Mouse (Mus musculus) embryonic facial prominence, embryonic 10.5 days (tissue): ENCODE measurements around the gene Lrrc8c. TPM values are rescaled to one million over a fixed set of nuclear protein-coding genes. Genes with fewer than 3 reads are reported as not detected.

Experiments
- DNase-seq: peaks from one replicate; pipeline ENCODE4 v3.0.0-alpha.2; 2017; ENCODE audit warnings: low spot score
- H3K27ac ChIP-seq: fragments of 300-500 bp; sonication (generic); replicated peaks from 2 replicates; pipeline ENCODE4 v1.5.1; 2016; ENCODE audit warnings: mild to moderate bottlenecking
- H3K27me3 ChIP-seq: fragments of 300-500 bp; sonication (generic); replicated peaks from 2 replicates; pipeline ENCODE4 v1.6.1; 2016; ENCODE audit warnings: low read depth, mild to moderate bottlenecking; ENCODE audit not compliant: poor library complexity, severe bottlenecking
- H3K36me3 ChIP-seq: fragments of 300-500 bp; sonication (generic); replicated peaks from 2 replicates; pipeline ENCODE4 v1.6.1; 2016; ENCODE audit warnings: mild to moderate bottlenecking, moderate library complexity
- H3K4me1 ChIP-seq: fragments of 300-500 bp; sonication (generic); 2 replicates; pipeline ENCODE4 v1.6.1; 2016
- H3K4me3 ChIP-seq: fragments of 300-500 bp; sonication (generic); 2 replicates; pipeline ENCODE4 v1.5.1; 2016; ENCODE audit warnings: mild to moderate bottlenecking, moderate library complexity
- H3K9me3 ChIP-seq: fragments of 300-500 bp; sonication (generic); 2 replicates; pipeline ENCODE4 v1.6.1; 2016; ENCODE audit warnings: mild to moderate bottlenecking
- WGBS: fragments of 180-500 bp; shearing (Covaris S2); methylation state at CpG from one replicate; pipeline ENCODE4 v1.1.7; 2016; 5-methylcytosine and 5-hydroxymethylcytosine counted together
- polyA plus RNA-seq: library from polyadenylated mRNA; unstranded; fragments of >200 nt; fragmentation: Nextera tagmentation; extraction: Ambion mirVana; gene quantifications from 2 replicates; pipeline ENCODE4 v1.2.1, GENCODE M21; 2016

Lrrc8c gene
- polyA plus RNA-seq: 10.8 and 12.6 TPM in 2 replicates

GRCm38 (mm10) chr5:105519096-105519975, at the start of gene Lrrc8c:
Gene Lrrc8c, plus strand, starts transcription at chr5:105519388.
- no peaks in the 10 kb centered on the region for H3K9me3 ChIP-seq
- peaks cover 51% of the 10 kb centered on the region for H3K4me1 ChIP-seq
- H3K27ac ChIP-seq: peak within 1 kb of the TSS; percentile 89
- WGBS: under 1% methylated on average over 93 of the region's 93 CpGs
- peaks cover 31% of the 10 kb centered on the region for H3K27me3 ChIP-seq
- no peaks in the 10 kb centered on the region; the same call in 1 of the 2 replicates for H3K36me3 ChIP-seq
- peak; percentile 87 for DNase-seq
- H3K4me3 ChIP-seq: peak within 1 kb of the TSS; percentile 84

- Histone ChIP-seq H3K36me3 (0 out of 2 replicates have a peak, but pooled peaks cover 2% of the 10 kb centered on the region), H3K27ac (no peak overlapping the region), H3K4me3 (no peak overlapping the region), H3K27me3 (no peaks in the 10 kb centered on the region), H3K4me1 (peaks cover 18% of the 10 kb centered on the region), H3K9me3 (no peaks in the 10 kb centered on the region)
- WGBS: 71% methylated on average over 5 of the region's 5 CpGs
- no peak for DNase-seq
These were observed 46.0 kb upstream of the Lrrc8c start for GRCm38 (mm10) chr5:105472983-105473705.

- Histone ChIP-seq H3K27ac (no peak overlapping the region), H3K36me3 (peaks cover 33% of the 10 kb centered on the region), H3K4me1 (peaks cover 8% of the 10 kb centered on the region; the same call in 1 of the 2 replicates), H3K9me3 (no peaks in the 10 kb centered on the region; the same call in 1 of the 2 replicates), H3K27me3 (no peaks in the 10 kb centered on the region), H3K4me3 (no peak overlapping the region)
- no peak for DNase-seq
- 84% methylated on average over 9 of the region's 9 CpGs for WGBS
These were observed 41.7 kb upstream of the Lrrc8c start for GRCm38 (mm10) chr5:105477527-105477926.

GRCm38 (mm10) chr5:105479673-105480072, 39.5 kb upstream of the Lrrc8c start:
- H3K4me1 ChIP-seq: no peaks in the 10 kb centered on the region
- no peaks in the 10 kb centered on the region; the same call in 1 of the 2 replicates for H3K9me3 ChIP-seq
- no peaks in the 10 kb centered on the region for H3K27me3 ChIP-seq
- no peak overlapping the region for H3K4me3 ChIP-seq
- WGBS: 93% methylated on average over 13 of the region's 13 CpGs
- H3K27ac ChIP-seq: no peak overlapping the region
- H3K36me3 ChIP-seq: peaks cover 34% of the 10 kb centered on the region
- DNase-seq: no peak

- no peaks in the 10 kb centered on the region; the same call in 1 of the 2 replicates for H3K9me3 ChIP-seq
- 95% methylated on average over 17 of the region's 17 CpGs for WGBS
- no peaks in the 10 kb centered on the region for H3K27me3 ChIP-seq
- peaks cover 35% of the 10 kb centered on the region for H3K36me3 ChIP-seq
- no peak for DNase-seq
- H3K4me3 ChIP-seq: no peak overlapping the region
- H3K4me1 ChIP-seq: no peaks in the 10 kb centered on the region
- H3K27ac ChIP-seq: no peak overlapping the region
These were observed 38.6 kb upstream of the Lrrc8c start for GRCm38 (mm10) chr5:105480561-105480960.

- no peak for DNase-seq
- no peaks in the 10 kb centered on the region for H3K4me1 ChIP-seq
- WGBS: 86% methylated on average over 2 of the region's 2 CpGs
- H3K27ac ChIP-seq: no peak overlapping the region
- no peaks in the 10 kb centered on the region for H3K27me3 ChIP-seq
- peaks cover 36% of the 10 kb centered on the region for H3K36me3 ChIP-seq
- no peak overlapping the region for H3K4me3 ChIP-seq
- H3K9me3 ChIP-seq: no peaks in the 10 kb centered on the region; the same call in 1 of the 2 replicates
These were observed 35.6 kb upstream of the Lrrc8c start for GRCm38 (mm10) chr5:105483632-105484031.

- Histone ChIP-seq H3K9me3 (no peaks in the 10 kb centered on the region; the same call in 1 of the 2 replicates), H3K4me3 (no peak overlapping the region), H3K4me1 (no peaks in the 10 kb centered on the region), H3K27me3 (no peaks in the 10 kb centered on the region), H3K36me3 (peaks cover 36% of the 10 kb centered on the region), H3K27ac (no peak overlapping the region)
- WGBS: 90% methylated on average over 6 of the region's 6 CpGs
- DNase-seq: no peak
These were observed 34.9 kb upstream of the Lrrc8c start for GRCm38 (mm10) chr5:105484247-105484646.

GRCm38 (mm10) chr5:105484891-105485290, 34.3 kb upstream of the Lrrc8c start:
- no peaks in the 10 kb centered on the region for H3K27me3 ChIP-seq
- H3K27ac ChIP-seq: no peak overlapping the region
- no peaks in the 10 kb centered on the region; the same call in 1 of the 2 replicates for H3K9me3 ChIP-seq
- H3K4me3 ChIP-seq: no peak overlapping the region
- H3K36me3 ChIP-seq: peaks cover 31% of the 10 kb centered on the region
- no peak for DNase-seq
- H3K4me1 ChIP-seq: no peaks in the 10 kb centered on the region
- 96% methylated on average over 14 of the region's 14 CpGs for WGBS

GRCm38 (mm10) chr5:105490211-105490610, 29.0 kb upstream of the Lrrc8c start:
- peaks cover 21% of the 10 kb centered on the region for H3K4me1 ChIP-seq
- peaks cover 5% of the 10 kb centered on the region; the same call in 1 of the 2 replicates for H3K36me3 ChIP-seq
- H3K27ac ChIP-seq: no peak overlapping the region
- H3K27me3 ChIP-seq: peaks cover 33% of the 10 kb centered on the region
- H3K4me3 ChIP-seq: no peak overlapping the region
- H3K9me3 ChIP-seq: no peaks in the 10 kb centered on the region
- DNase-seq: no peak
- 92% methylated on average over 5 of the region's 5 CpGs for WGBS

- WGBS: 69% methylated on average over 4 of the region's 4 CpGs
- H3K9me3 ChIP-seq: no peaks in the 10 kb centered on the region
- no peak overlapping the region for H3K4me3 ChIP-seq
- H3K27me3 ChIP-seq: peaks cover 33% of the 10 kb centered on the region
- peaks cover 33% of the 10 kb centered on the region for H3K4me1 ChIP-seq
- no peak overlapping the region for H3K27ac ChIP-seq
- DNase-seq: peak; percentile 38
- H3K36me3 ChIP-seq: no peaks in the 10 kb centered on the region; the same call in 1 of the 2 replicates
These were observed 27.8 kb upstream of the Lrrc8c start for GRCm38 (mm10) chr5:105491389-105491788.

- Histone ChIP-seq H3K4me1 (peaks cover 41% of the 10 kb centered on the region), H3K9me3 (no peaks in the 10 kb centered on the region), H3K36me3 (no peaks in the 10 kb centered on the region; the same call in 1 of the 2 replicates), H3K4me3 (no peak overlapping the region), H3K27me3 (peaks cover 40% of the 10 kb centered on the region), H3K27ac (no peak overlapping the region)
- DNase-seq: no peak
- 36% methylated on average over 10 of the region's 10 CpGs for WGBS
These were observed 26.6 kb upstream of the Lrrc8c start for GRCm38 (mm10) chr5:105492367-105493246.

- H3K9me3 ChIP-seq: no peaks in the 10 kb centered on the region
- no peak for DNase-seq
- H3K27ac ChIP-seq: no peak overlapping the region
- no peak overlapping the region for H3K4me3 ChIP-seq
- H3K36me3 ChIP-seq: no peaks in the 10 kb centered on the region
- WGBS: 84% methylated on average over 7 of the region's 7 CpGs
- peaks cover 47% of the 10 kb centered on the region for H3K4me1 ChIP-seq
- peaks cover 40% of the 10 kb centered on the region for H3K27me3 ChIP-seq
These were observed 25.8 kb upstream of the Lrrc8c start for GRCm38 (mm10) chr5:105493377-105493776.
